In genomic region chr2:152075294-152075889, GRCm38 (mm10) we compare ENCODE assay signal across 23 mouse cellular contexts. TPM values are rescaled to one million over a fixed set of nuclear protein-coding genes. Genes with fewer than 3 reads are reported as not detected.
DNase-seq lines count a peak whose midpoint lies in the region; ATAC-seq lines count a peak whose summit lies in the region.
"Had no signal": no experiment of that assay in that cellular context is flagged by ENCODE, and none has a peak within 500 bp of the region (broad histone marks: within the 10 kb centered on the region; RNA-seq: fewer than 3 reads in every experiment).

No protein-coding gene starts in this region.

- H3K36me3 ChIP-seq in midbrain, embryonic 11.5 days (ENCODE audit: control insufficient read depth, insufficient read depth, low read length): no peaks in the 10 kb centered on the region
- no peaks in the 10 kb centered on the region for H3K36me3 ChIP-seq in midbrain, embryonic 13.5 days
- H3K36me3 ChIP-seq: forebrain, embryonic 10.5 days; heart, embryonic 10.5 days; heart, embryonic 13.5 days; hindbrain, embryonic 12.5 days; hindbrain, embryonic 15.5 days had no signal

- no peak overlapping the region for H3K4me3 ChIP-seq in midbrain, embryonic 11.5 days (ENCODE audit: low read depth, low read length)
- no peak overlapping the region for H3K4me3 ChIP-seq in midbrain, embryonic 13.5 days (replicated peaks)
- H3K4me3 ChIP-seq: forebrain, embryonic 10.5 days; forebrain, embryonic 13.5 days; heart, adult 2 months; heart, embryonic 10.5 days; heart, embryonic 13.5 days; hindbrain, embryonic 12.5 days; hindbrain, embryonic 15.5 days had no signal

- no peak overlapping the region for H3K27ac ChIP-seq in midbrain, embryonic 11.5 days (ENCODE audit: low read depth, low read length)
- no peak overlapping the region for H3K27ac ChIP-seq in midbrain, embryonic 13.5 days
- H3K27ac ChIP-seq: forebrain, embryonic 10.5 days; forebrain, embryonic 13.5 days; heart, adult 2 months; heart, embryonic 10.5 days; heart, embryonic 13.5 days; hindbrain, embryonic 12.5 days; hindbrain, embryonic 15.5 days had no signal

- H3K27me3 ChIP-seq in midbrain, embryonic 11.5 days (ENCODE audit: control insufficient read depth, insufficient read depth, low read length): no peaks in the 10 kb centered on the region
- peaks cover 3% of the 10 kb centered on the region; the same call in 1 of the 2 replicates for H3K27me3 ChIP-seq in midbrain, embryonic 13.5 days
- H3K27me3 ChIP-seq: hindbrain, embryonic 15.5 days had no signal

- WGBS in midbrain, embryonic 11.5 days: 60% methylated on average over 9 of the region's 9 CpGs
- WGBS in midbrain, embryonic 13.5 days: 61% methylated on average over 9 of the region's 9 CpGs

- no peak overlapping the region for H3K9ac ChIP-seq in midbrain, embryonic 11.5 days (ENCODE audit: low read length)
- H3K9ac ChIP-seq in midbrain, embryonic 13.5 days (replicated peaks): no peak overlapping the region
- H3K9ac ChIP-seq: forebrain, embryonic 13.5 days; heart, embryonic 13.5 days; hindbrain, embryonic 12.5 days; hindbrain, embryonic 15.5 days had no signal

- ATAC-seq in frontal cortex, adult (ENCODE audit: low TSS enrichment): peak; percentile 27; the same call in 1 of the 2 replicates
- no peak for ATAC-seq in midbrain, embryonic 11.5 days (ENCODE audit: low FRiP score)
- no peak for ATAC-seq in midbrain, embryonic 13.5 days
- ATAC-seq: activated CD4-positive, CD25-positive, alpha-beta regulatory T cell, adult 4 months; CD4-positive, CD25-positive, alpha-beta regulatory T cell, adult 4 months; forebrain, embryonic 13.5 days; forebrain, embryonic 16.5 days; intestine, postnatal 0 days had no signal

- no peaks in the 10 kb centered on the region for H3K9me3 ChIP-seq in midbrain, embryonic 11.5 days (ENCODE audit: control insufficient read depth, low read length)
- no peaks in the 10 kb centered on the region for H3K9me3 ChIP-seq in midbrain, embryonic 13.5 days
- H3K9me3 ChIP-seq: forebrain, embryonic 10.5 days; forebrain, embryonic 13.5 days; heart, embryonic 10.5 days; heart, embryonic 13.5 days; hindbrain, embryonic 12.5 days; hindbrain, embryonic 15.5 days had no signal

- peak; percentile 85 to 91 for DNase-seq in cerebellum, postnatal 10 days
- DNase-seq in cerebellum, adult 11 months: no peak
- DNase-seq in frontal cortex, postnatal 36 days (ENCODE audit: low spot score in 2 of 2): no peak
- DNase-seq in midbrain, embryonic 11.5 days (ENCODE audit: low spot score, missing footprints): peak; percentile 54
- DNase-seq: adrenal gland, adult 8-10 months; adrenal gland, postnatal 25 days; gastrocnemius, postnatal 25 days; heart, adult 2 months; kidney, adult 9 months had no signal

- peaks cover under 1% of the 10 kb centered on the region; the same call in 1 of the 2 replicates for H3K4me1 ChIP-seq in midbrain, embryonic 11.5 days (ENCODE audit: control insufficient read depth, insufficient read depth, low read length)
- H3K4me1 ChIP-seq in midbrain, embryonic 13.5 days (replicated peaks): peaks cover 25% of the 10 kb centered on the region
- H3K4me1 ChIP-seq: heart, embryonic 13.5 days had no signal

- no peak overlapping the region for H3K4me2 ChIP-seq in midbrain, embryonic 11.5 days
- H3K4me2 ChIP-seq in midbrain, embryonic 13.5 days (replicated peaks): no peak overlapping the region
- H3K4me2 ChIP-seq: forebrain, embryonic 13.5 days; heart, embryonic 13.5 days; hindbrain, embryonic 12.5 days; hindbrain, embryonic 15.5 days had no signal

RNA-seq across cellular contexts. Expression of gene Scrt2, which starts 5.9 kb away (rescaled TPM):
- 10.0 and 11.0 TPM in 2 replicates for polyA plus RNA-seq in midbrain, embryonic 11.5 days (2014; fragmentation: Nextera tagmentation; extraction: Ambion mirVana)
- polyA plus RNA-seq in midbrain, embryonic 13.5 days (2015; fragmentation: Nextera tagmentation; extraction: Ambion mirVana): 16.3 and 20.0 TPM in 2 replicates
- polyA plus RNA-seq: activated CD4-positive, CD25-positive, alpha-beta regulatory T cell, adult 4 months; C2C12; CD4-positive, CD25-positive, alpha-beta regulatory T cell, adult 4 months; heart, adult 2 months; heart, embryonic 10.5 days; heart, embryonic 13.5 days; heart, embryonic 16.5 days; intestine, postnatal 0 days had no signal

RNA-seq across cellular contexts. Expression of gene Srxn1, which starts 29.9 kb away (rescaled TPM):
- polyA plus RNA-seq in midbrain, embryonic 11.5 days (2014; fragmentation: Nextera tagmentation; extraction: Ambion mirVana): 14.2 and 14.6 TPM in 2 replicates
- polyA plus RNA-seq in midbrain, embryonic 13.5 days (2015; fragmentation: Nextera tagmentation; extraction: Ambion mirVana): 13.4 and 14.9 TPM in 2 replicates

Comparison
In these comparisons a context has a peak if more than half of its experiments do, and no peak if none do; other contexts are left out.
1. DNase-seq: peak in cerebellum, postnatal 10 days (2 of 2) and midbrain, embryonic 11.5 days (single experiment); none in cerebellum, adult 11 months (single experiment) and frontal cortex, postnatal 36 days (0 of 2).